Mouse (Mus musculus): ENCODE data around the gene Traf5. TPM values are rescaled to one million over a fixed set of nuclear protein-coding genes. Genes with fewer than 3 reads are reported as not detected.
A peak's percentile ranks its signal among the peaks of the same experiment; 100 is the strongest.

Gene Traf5
- polyA plus RNA-seq, 1 experiment from 2014 or later, result 20.0 TPM

DNA sequence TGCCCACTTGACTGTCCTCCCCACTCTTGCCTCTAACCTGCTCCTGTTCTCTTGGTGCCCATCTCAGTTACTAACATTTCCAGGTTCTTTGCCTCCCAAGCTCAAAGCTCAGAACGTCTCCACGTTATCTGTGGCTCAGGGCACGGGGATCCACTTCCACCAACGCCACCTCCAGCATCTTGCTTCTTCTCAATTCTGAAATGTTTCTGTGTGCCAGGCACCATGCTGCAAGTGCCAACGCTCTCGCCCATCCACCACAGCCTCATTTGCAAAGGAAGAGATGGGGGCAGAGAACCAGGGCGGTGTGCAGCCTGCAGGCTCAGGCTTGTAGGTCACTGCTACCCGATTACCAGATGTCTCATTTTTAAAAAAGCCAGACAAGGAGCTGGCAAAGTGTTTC, 39.9 kb downstream of the Traf5 start:
- Histone ChIP-seq H3K9ac (no peak overlapping the region), H3K36me3 (peaks cover 29% of the 10 kb centered on the region), H3K27me3 (no peaks in the 10 kb centered on the region), H3K4me2 (no peak overlapping the region), H3K9me3 (replicated peaks) (no peaks in the 10 kb centered on the region), H3K4me3 (replicated peaks) (no peak overlapping the region), H3K4me1 (no peaks in the 10 kb centered on the region), H3K27ac (no peak overlapping the region)
- 90% methylated on average over 8 of the region's 8 CpGs for WGBS
- ATAC-seq (replicated peaks; ENCODE audit: low FRiP score), result no peak

DNA sequence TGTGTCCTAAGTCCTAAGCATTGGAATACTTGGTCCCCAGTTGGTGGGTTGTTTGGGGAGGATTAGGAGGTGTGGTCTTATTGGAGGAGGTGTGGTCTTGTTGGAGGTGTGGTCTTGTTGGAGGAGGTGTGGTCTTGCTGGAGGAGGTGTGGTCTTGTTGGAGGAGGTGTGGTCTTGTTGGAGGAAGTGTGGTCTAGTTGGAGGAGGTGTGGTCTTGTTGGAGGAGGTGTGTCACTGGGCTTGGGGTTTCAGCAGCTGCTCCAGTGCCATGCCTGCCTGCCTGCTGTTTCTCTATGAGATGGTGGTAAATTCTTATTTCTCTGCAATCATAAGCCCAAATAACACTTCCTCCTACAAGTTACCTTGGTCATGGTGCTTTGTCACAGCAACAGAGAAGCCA, 93.3 kb downstream of the Traf5 start:
- Histone ChIP-seq H3K4me1 (no peaks in the 10 kb centered on the region), H3K36me3 (peaks cover 60% of the 10 kb centered on the region), H3K4me3 (replicated peaks) (no peak overlapping the region), H3K27me3 (no peaks in the 10 kb centered on the region), H3K9ac (no peak overlapping the region), H3K27ac (no peak overlapping the region), H3K9me3 (replicated peaks) (0 out of 2 replicates have a peak, but pooled peaks cover 3% of the 10 kb centered on the region), H3K4me2 (no peak overlapping the region)
- ATAC-seq (replicated peaks; ENCODE audit: low FRiP score), result no peak

DNA sequence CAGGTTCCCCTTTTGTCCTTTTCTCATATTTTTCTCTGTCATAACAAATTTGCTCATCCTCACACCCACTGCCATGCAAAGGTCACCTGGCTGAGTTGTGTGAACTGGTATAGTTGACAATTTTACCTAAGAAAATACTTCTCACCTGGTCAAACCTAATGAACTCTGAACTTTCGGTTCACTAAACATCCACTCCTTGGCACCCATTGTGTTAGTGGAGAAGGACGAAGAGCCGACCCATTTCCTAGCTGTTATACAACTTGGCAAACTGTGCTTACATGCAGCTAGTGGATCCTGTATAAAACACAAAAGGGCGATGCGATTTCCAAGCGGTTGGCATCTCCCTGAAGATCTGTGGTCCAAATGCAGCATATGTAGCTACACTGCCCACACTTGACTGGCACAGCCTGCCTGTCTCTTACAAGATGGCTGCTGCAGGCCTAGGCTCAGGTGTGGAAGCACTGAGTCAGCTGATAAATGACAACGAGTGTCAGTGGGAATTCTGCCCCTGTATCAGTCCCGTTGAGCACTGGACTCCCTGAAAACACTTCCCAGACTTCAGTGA, 95.7 kb downstream of the Traf5 start:
- 88% methylated on average over 8 of the region's 8 CpGs for whole genome bisulfite sequencing
- H3K4me2 ChIP-seq, result no peak overlapping the region
- peaks cover 60% of the 10 kb centered on the region for H3K36me3 ChIP-seq
- no peak overlapping the region for H3K9ac ChIP-seq
- 0 out of 2 replicates have a peak, but pooled peaks cover 3% of the 10 kb centered on the region for H3K9me3 ChIP-seq (replicated peaks)
- no peak overlapping the region for H3K27ac ChIP-seq
- ATAC-seq (replicated peaks; ENCODE audit: low FRiP score), result no peak
- no peaks in the 10 kb centered on the region for H3K27me3 ChIP-seq
- no peak overlapping the region for H3K4me3 ChIP-seq (replicated peaks)
- H3K4me1 ChIP-seq, result peaks cover 9% of the 10 kb centered on the region

DNA sequence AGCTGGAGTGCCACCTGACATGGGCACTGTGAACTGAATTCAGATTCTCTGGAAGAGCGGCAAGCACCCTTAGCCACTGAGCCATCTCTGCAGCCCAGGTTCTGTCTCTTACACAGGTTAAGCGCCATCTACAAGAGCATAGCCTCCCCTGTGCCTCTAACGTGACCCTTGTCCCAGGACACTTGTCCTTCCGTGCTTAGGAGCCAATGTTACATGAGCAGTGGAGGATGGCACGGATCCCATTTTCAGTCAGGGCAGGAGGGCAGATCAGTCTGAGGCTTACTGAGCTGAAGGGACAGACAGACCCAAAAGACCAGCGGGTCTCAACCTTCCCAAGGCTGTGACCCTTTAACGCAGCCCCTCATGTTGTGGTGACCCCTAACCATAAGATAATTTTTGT, 96.4 kb downstream of the Traf5 start:
- H3K4me1 ChIP-seq, result peaks cover 9% of the 10 kb centered on the region
- H3K27me3 ChIP-seq, result no peaks in the 10 kb centered on the region
- no peak for ATAC-seq (replicated peaks; ENCODE audit: low FRiP score)
- WGBS, result 93% methylated on average over 7 of the region's 7 CpGs
- peaks cover 56% of the 10 kb centered on the region for H3K36me3 ChIP-seq
- H3K27ac ChIP-seq, result no peak overlapping the region
- H3K4me3 ChIP-seq (replicated peaks), result no peak overlapping the region
- H3K4me2 ChIP-seq, result no peak overlapping the region
- 0 out of 2 replicates have a peak, but pooled peaks cover 3% of the 10 kb centered on the region for H3K9me3 ChIP-seq (replicated peaks)
- H3K9ac ChIP-seq, result no peak overlapping the region

DNA sequence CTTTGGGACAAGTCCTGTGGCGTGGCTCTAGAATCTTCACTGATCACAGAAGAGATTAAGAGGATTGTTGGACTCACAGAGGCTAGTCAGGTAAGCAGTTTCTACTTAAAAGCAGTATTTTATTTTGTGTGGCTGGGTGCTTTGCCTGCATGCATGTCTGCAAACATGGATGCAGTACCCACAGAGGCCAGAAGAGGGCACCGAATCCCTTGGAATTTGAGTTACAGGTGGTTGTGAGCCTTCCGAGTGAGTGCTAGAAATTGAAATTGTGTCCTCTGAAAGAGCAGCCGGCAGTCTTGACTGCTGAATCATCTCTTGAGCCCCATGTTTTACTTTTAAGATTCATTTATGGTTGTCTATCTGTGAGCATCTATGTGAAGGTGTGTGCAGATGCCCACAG, 96.9 kb downstream of the Traf5 start:
- H3K9me3 ChIP-seq (replicated peaks), result 0 out of 2 replicates have a peak, but pooled peaks cover 3% of the 10 kb centered on the region
- no peak overlapping the region for H3K4me3 ChIP-seq (replicated peaks)
- H3K36me3 ChIP-seq, result peaks cover 51% of the 10 kb centered on the region
- ATAC-seq (replicated peaks; ENCODE audit: low FRiP score), result no peak
- no peak overlapping the region for H3K9ac ChIP-seq
- no peaks in the 10 kb centered on the region for H3K27me3 ChIP-seq
- no peak overlapping the region for H3K27ac ChIP-seq
- WGBS, result 68% methylated on average over 4 of the region's 4 CpGs
- H3K4me1 ChIP-seq, result peaks cover 9% of the 10 kb centered on the region
- no peak overlapping the region for H3K4me2 ChIP-seq

DNA sequence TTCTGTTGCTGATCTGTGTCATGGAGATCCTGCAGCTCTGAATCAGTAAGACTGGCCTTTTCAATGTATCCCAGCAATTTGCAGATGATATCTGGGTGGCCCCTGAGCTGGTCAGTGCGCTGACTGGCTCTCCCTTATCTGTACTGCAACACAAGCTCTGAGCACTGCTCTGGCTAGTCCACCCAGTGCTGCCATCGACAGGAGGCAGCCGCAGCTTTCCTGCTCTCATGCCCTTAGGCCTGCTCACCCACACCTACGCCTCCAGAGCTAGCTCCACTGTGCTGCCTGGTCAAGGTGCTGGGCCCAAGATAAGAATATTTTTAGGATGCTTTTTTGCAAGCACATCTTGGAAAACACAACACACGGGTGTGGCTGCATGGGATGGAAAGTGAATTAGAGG, 97.9 kb downstream of the Traf5 start:
- Histone ChIP-seq H3K4me3 (replicated peaks) (no peak overlapping the region), H3K9ac (no peak overlapping the region), H3K4me2 (no peak overlapping the region), H3K36me3 (peaks cover 41% of the 10 kb centered on the region), H3K27ac (no peak overlapping the region), H3K9me3 (replicated peaks) (0 out of 2 replicates have a peak, but pooled peaks cover 3% of the 10 kb centered on the region), H3K27me3 (no peaks in the 10 kb centered on the region), H3K4me1 (peaks cover 9% of the 10 kb centered on the region)
- no peak for ATAC-seq (replicated peaks; ENCODE audit: low FRiP score)
- 79% methylated on average over 5 of the region's 5 CpGs for WGBS

DNA sequence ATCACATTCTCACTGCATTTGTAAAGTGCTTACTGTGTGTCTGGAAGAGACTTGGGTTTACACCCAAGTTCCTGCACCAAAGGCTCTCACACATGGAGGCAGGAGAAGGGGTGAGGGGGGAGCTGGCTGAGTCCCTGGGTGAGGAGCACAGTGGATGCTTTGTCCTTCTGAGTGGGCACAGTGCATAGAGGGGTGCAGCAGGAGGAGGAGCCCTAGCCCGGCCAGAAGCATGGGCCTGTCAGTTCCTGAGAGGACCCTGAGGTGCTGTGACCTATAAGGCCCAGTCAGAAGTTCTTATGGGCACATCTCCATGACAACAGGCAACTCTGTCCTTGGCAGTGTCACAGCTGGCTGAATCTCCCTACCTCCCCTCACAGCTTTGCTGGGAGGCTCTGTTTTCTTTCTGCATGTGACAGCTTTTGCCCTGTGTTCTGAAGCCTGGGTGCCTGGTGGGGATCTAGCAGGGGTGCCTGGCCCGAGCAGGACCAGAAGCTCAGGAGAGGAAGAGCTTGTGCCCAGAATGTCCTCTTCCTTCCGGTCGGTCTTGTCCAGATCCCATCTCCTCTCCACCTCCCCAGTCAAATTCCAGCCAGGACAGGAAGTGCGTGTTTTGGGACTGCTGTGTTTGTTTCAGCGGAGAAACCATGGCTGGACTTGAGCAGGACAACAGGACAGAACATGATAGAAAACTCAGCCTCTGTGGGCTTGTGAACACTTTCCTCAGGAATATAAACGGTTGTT, 100.1 kb downstream of the Traf5 start:
- Histone ChIP-seq H3K36me3 (peaks cover 19% of the 10 kb centered on the region), H3K9ac (no peak overlapping the region), H3K4me2 (no peak overlapping the region), H3K27ac (peak overlapping the region; percentile 54), H3K4me3 (replicated peaks) (no peak overlapping the region), H3K9me3 (replicated peaks) (0 out of 2 replicates have a peak, but pooled peaks cover 3% of the 10 kb centered on the region), H3K4me1 (peaks cover 9% of the 10 kb centered on the region), H3K27me3 (no peaks in the 10 kb centered on the region)
- no peak; the same call in 1 of the 2 replicates for ATAC-seq (replicated peaks; ENCODE audit: low FRiP score)
- 51% methylated on average over 7 of the region's 7 CpGs for WGBS

DNA sequence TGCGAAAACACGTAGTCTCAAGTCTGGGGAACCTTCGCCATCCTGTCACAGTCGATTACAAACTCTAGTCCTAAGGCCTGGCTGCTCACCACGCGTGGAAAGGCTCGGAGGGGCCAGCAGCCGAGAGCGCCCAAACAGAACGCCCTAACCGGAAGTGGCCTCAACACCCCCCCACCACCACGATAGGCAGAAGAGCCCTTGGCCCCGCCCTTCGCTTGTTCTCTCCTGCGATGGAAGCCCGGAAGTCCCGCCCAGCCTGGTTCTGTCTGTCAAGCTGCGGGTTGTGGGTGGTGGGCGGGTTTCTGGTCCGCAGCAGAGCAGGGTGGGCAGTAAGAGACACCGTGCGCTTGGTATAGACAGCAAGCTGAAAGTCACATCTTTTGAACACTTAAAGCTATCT, 102.4 kb downstream of the Traf5 start:
- WGBS, result under 1% methylated on average over 22 of the region's 22 CpGs
- Histone ChIP-seq H3K9ac (peak overlapping the region; percentile 78), H3K27me3 (no peaks in the 10 kb centered on the region)

DNA sequence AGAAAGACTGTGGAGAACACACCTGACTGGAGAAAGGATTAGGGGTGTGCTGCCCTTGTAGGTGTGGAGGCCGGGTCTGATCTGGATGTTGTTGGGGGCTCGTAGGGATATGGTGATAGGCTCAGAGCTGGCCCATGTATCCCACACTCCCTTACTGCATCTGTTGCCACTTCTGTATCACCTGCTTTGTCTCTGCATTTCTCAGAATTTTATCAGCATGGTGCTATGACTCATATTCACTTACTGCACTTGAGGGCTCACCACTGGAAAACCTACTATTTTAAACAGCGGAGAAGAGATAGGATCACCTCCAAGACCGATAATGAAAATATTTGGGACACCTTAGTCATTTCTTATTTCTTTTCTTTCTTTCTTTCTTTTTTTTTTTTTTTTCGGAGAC, 103.3 kb downstream of the Traf5 start:
- no peak overlapping the region for H3K27ac ChIP-seq
- no peak overlapping the region for H3K9ac ChIP-seq
- H3K36me3 ChIP-seq, result no peaks in the 10 kb centered on the region
- peak overlapping the region; percentile 56 for H3K4me3 ChIP-seq (replicated peaks)
- H3K27me3 ChIP-seq, result no peaks in the 10 kb centered on the region
- peaks cover 9% of the 10 kb centered on the region for H3K4me1 ChIP-seq
- peak overlapping the region; percentile 70 for H3K4me2 ChIP-seq
- 91% methylated on average over 5 of the region's 5 CpGs for WGBS
- no peak for ATAC-seq (replicated peaks; ENCODE audit: low FRiP score)
- no peaks in the 10 kb centered on the region for H3K9me3 ChIP-seq (replicated peaks)

More for the DNA sequence above, 102.4 kb downstream of the Traf5 start:
- peak overlapping the region; percentile 83 for H3K27ac ChIP-seq
- peak; percentile 96 for ATAC-seq (replicated peaks; ENCODE audit: low FRiP score)
- H3K9me3 ChIP-seq (replicated peaks), result no peaks in the 10 kb centered on the region
- peaks cover 9% of the 10 kb centered on the region for H3K4me1 ChIP-seq
- no peaks in the 10 kb centered on the region for H3K36me3 ChIP-seq
- peak overlapping the region; percentile 56 for H3K4me3 ChIP-seq (replicated peaks)
- H3K4me2 ChIP-seq, result peak overlapping the region; percentile 70

DNA sequence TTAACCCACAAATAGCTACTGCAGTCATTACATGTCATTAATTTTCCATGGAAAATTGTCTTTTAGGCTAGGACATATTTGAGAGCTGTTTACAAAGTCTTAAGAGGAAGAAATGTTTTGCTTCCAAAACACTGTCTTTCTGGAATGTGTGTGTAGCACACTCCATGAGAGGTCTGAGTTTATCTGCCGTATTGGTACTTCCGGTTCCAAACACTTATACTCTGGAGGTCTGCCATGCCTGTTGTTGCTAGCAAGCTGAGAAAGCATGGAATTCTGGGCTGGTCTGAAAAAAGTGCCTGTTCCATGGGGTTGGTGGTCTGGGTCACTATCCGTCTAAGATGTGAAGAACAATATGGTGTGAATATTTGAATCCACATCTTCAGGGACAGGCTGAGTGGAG, 103.7 kb downstream of the Traf5 start:
- Histone ChIP-seq H3K27ac (no peak overlapping the region), H3K9me3 (replicated peaks) (no peaks in the 10 kb centered on the region), H3K4me3 (replicated peaks) (no peak overlapping the region), H3K36me3 (no peaks in the 10 kb centered on the region), H3K27me3 (no peaks in the 10 kb centered on the region), H3K4me1 (peaks cover 9% of the 10 kb centered on the region), H3K9ac (no peak overlapping the region), H3K4me2 (no peak overlapping the region)
- 84% methylated on average over 3 of the region's 3 CpGs for WGBS
- no peak for ATAC-seq (replicated peaks; ENCODE audit: low FRiP score)

DNA sequence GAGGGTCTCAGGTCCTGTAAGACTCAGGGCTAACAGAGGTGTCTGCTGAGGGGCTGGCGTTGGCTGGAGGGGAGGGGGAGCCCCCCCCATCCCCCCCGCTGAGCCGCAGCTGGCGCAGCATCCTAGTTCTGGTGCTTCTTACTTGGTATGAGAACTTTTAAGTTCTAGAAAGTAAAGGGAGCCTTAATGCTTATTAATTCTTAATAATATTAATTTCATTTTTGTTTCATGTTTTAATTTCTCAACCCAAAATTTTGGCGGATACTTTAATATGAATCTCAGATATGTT, 104.9 kb downstream of the Traf5 start:
- Histone ChIP-seq H3K4me2 (no peak overlapping the region), H3K27me3 (no peaks in the 10 kb centered on the region), H3K27ac (no peak overlapping the region), H3K4me1 (peaks cover 6% of the 10 kb centered on the region), H3K36me3 (no peaks in the 10 kb centered on the region), H3K9me3 (replicated peaks) (no peaks in the 10 kb centered on the region), H3K4me3 (replicated peaks) (no peak overlapping the region), H3K9ac (no peak overlapping the region)
- WGBS, result 64% methylated on average over 5 of the region's 5 CpGs
- ATAC-seq (replicated peaks; ENCODE audit: low FRiP score), result no peak

DNA sequence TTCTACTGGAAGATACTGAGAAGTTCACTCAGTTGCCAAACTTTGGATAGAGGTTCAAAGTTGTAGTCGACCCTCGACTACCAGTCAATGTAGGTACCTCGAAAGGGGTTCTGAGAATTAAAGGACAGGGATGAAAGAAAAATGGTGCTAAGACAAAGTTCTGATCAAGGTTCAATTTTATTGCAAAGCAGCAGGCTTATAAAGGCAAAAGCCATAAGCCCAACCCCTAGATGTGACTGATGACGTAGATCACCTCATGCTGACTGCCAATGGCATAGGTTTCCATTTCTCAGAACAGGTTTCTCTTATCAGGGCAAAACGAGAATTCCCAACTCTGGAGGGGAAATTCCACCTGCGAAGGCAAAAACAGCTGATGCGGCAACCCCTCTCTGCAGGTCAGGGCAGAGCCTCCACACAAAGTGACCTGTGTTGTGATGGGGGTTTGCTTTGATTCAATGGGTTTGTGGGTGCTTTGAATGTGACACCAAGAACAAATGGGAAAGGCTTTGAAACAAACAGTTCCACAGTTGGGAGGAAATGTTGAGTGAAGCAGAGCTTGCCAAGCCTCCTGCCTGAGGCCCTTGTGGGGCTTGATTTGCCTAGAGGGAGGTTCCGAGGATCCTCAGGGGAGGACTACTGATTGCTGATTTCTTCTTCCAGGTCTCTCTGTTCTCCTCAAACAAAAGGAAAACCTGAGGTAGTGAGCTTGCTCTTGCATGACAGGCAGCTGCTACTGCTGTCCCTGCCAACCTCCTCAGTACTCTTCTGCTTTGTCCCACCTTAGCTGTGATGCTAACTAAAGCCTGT, 105.5 kb downstream of the Traf5 start:
- Histone ChIP-seq H3K4me3 (replicated peaks) (no peak overlapping the region), H3K4me2 (no peak overlapping the region), H3K4me1 (peaks cover under 1% of the 10 kb centered on the region; the same call in 1 of the 2 replicates), H3K9ac (no peak overlapping the region), H3K27ac (no peak overlapping the region), H3K36me3 (no peaks in the 10 kb centered on the region), H3K27me3 (no peaks in the 10 kb centered on the region), H3K9me3 (replicated peaks) (no peaks in the 10 kb centered on the region)
- ATAC-seq (replicated peaks; ENCODE audit: low FRiP score), result no peak
- 74% methylated on average over 8 of the region's 8 CpGs for WGBS
